Mouse (Mus musculus) yolk sac, embryonic 10.5 days (tissue): ENCODE data around the gene Ehmt2.
"Not testable (repeated sequence)": the region's sequence is repeated elsewhere in the genome, so short reads cannot be mapped to it uniquely, and the experiment has no call there.

Experiments
- DNase-seq: peaks from one replicate; pipeline ENCODE4 v3.0.0-alpha.2; 2017; ENCODE audit warnings: low spot score

Ehmt2 gene

DNA sequence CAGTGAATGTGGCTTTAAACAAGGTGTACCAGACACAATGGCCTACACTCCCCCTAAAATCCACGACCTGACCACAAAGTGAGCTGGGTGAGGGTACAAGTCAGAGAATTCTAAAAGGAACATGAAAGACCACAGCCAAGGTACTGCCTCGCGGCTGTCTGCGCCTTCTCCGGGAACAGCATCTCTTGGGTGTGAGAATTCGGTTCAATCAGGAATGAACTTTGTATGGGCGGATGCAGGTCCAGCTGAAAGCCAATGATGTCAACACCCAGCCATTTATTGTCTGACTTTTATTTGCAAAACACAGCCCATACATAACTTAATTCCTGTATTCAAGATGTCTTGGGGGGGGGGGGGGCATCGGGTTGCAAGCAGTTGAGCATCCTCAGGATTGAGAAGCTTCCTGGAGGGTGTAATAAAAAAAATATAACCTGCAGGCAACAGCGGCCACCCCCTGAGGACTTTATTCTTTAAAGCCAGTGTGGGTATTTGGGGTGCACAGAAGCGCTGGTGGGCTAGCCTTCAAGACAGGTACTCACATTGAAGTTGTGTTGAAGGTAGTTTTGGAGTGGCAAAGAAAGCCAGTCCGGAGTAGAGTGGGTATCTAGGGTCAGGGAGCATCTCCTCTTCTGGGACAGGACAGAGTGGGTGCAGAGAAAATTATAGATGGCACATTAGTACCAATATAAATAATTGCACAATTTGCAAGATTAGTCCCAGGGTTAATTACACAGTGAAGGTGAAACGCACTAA, 5.0 kb upstream of the Ehmt2 start:
- DNase-seq: no peak

- peak; percentile 96 for DNase-seq
Observed at GRCm38 (mm10) chr17:34894074-34894597, 4.1 kb upstream of the Ehmt2 start.

DNA sequence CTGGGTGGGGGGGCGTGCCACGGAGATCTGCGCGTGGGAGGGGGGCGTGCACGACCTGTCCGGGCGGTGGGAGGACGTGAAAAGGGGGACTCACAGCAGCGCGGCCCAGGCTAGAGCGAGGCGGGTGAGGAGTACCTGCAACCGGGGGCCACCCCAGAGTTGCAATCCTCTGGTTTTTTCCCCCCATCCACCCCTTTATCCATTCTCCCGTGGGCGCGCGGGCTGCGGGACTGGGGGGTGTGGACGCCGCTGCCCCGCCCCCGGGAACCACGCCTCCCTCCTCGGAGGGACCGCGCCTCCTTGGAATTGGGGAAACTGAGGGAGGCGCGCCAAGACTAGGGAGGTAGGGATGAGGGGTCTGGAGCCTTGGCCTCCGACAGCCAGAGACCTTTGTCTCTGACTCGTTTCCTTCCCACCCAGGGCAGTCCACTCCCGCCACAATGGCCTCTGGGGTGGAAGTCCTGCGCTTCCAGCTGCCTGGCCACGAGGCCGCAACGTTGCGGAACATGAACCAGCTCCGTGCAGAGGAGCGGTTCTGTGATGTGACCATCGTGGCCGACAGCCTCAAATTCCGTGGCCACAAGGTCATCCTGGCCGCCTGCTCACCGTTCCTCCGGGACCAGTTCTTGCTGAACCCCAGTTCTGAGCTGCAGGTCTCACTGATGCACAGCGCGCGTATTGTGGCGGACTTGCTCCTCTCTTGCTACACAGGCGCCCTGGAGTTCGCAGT, 3.3 kb upstream of the Ehmt2 start:
- no peak for DNase-seq

GRCm38 (mm10) chr17:34895724-34896123, 2.5 kb upstream of the Ehmt2 start:
- DNase-seq: no peak

GRCm38 (mm10) chr17:34896366-34896765, 1.9 kb upstream of the Ehmt2 start:
- no peak for DNase-seq

GRCm38 (mm10) chr17:34897373-34898159, 703 bp upstream of the Ehmt2 start:
- no peak for DNase-seq

- peak; percentile 71 for DNase-seq
Observed at GRCm38 (mm10) chr17:34898706-34899052, 410 bp downstream of the Ehmt2 start.

GRCm38 (mm10) chr17:34899053-34899889, 1.0 kb downstream of the Ehmt2 start:
- DNase-seq: peak; percentile 57

- DNase-seq: no peak
Observed at GRCm38 (mm10) chr17:34899890-34900243, 1.6 kb downstream of the Ehmt2 start.

- DNase-seq: not testable (repeated sequence)
Observed at GRCm38 (mm10) chr17:34900826-34901225, 2.6 kb downstream of the Ehmt2 start.

GRCm38 (mm10) chr17:34901948-34902347, 3.7 kb downstream of the Ehmt2 start:
- not testable (repeated sequence) for DNase-seq

DNA sequence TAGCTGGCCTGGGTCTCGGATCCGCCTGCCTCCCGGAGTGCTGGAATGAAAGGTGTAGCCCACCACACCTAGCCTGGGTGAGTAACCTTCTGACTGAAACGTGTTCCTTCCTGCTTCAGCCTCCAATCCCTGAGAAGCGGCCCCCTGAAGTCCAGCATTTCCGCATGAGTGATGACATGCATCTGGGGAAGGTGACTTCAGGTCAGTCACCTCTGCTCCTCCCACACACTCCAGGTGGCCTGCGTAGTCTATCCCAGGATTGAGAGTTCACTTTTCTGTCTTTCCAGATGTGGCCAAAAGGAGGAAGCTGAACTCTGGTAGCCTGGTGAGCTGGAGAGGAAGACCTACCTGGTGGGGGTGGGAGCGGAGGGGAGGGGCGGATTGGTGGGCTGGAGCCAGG, 4.6 kb downstream of the Ehmt2 start:
- peak; percentile 76 for DNase-seq

GRCm38 (mm10) chr17:34910982-34911381, 12.7 kb downstream of the Ehmt2 start:
- no peak for DNase-seq

DNA sequence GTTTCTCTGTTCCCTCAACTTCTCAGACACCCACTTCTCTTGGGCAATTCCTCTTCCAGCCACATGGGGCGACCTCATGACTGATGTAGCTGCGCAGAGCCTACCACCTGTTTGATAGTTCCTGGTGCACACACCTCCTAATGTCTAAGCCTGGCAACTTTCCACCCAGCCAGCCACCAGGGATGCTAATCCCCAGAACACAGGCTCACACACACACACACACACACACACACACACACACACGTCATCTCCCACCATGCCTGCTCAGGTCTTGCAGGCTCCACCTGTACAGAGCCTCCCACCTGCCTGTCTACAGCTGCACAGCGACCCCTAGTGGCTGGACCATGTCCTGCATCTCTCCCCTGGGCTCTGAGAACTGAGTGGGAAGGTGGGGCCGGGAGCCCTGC, 13.7 kb downstream of the Ehmt2 start:
- DNase-seq: peak; percentile 81

- DNase-seq: peak; percentile 68
Observed at GRCm38 (mm10) chr17:34913930-34914665, 15.8 kb downstream of the Ehmt2 start, which contains the start of gene Slc44a4. TSS of gene Slc44a4 (plus strand) at chr17:34914466.

DNA sequence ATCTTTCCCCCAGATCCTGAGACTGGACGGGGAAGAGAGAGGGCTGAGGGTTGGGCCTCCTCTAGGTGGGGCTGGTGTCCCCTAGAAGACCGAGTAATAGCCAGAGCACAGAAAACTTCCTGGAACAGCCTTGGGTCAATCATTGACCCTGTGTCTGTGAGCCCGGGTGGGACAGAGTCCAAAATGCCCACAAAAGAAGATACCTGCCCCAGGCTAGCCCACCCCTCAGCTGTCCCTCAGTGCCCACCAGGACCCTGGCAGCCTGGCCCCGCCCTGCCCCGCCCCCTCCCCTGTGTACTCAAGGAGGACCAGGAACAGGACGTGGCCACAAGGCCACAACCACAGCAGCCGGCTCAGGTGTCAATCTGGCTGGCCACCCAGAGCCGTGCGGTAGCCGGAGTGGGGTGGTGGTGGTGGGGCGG, 17.2 kb downstream of the Ehmt2 start:
- peak; percentile 84 for DNase-seq

- no peak for DNase-seq
Observed at GRCm38 (mm10) chr17:34916316-34916715, 18.0 kb downstream of the Ehmt2 start.

- no peak for DNase-seq
Observed at GRCm38 (mm10) chr17:34917188-34917587, 18.9 kb downstream of the Ehmt2 start.

GRCm38 (mm10) chr17:34922939-34923338, 24.7 kb downstream of the Ehmt2 start:
- no peak for DNase-seq

DNA sequence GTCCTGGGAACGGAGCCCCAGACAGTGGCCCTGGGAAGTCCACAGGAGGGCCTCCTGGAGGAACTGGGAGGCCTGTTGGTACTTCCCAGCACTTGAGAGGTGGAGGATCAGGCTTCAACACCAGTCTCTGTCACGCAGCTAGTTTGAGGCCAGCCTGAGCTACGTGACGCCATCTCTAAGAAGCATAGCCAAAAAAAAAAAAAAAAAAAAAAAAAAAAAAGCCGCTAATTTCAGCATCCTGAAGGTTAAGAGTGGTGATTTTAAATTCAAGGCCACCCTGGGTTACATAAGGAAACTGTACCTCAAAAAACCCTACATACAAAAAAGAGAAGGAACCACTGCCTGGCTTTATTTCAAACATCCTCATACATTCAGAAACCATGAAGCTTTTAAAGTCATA, 26.0 kb downstream of the Ehmt2 start:
- DNase-seq: no peak
